Mouse (Mus musculus) embryo, embryonic 9.5 days (tissue): Measurements from ENCODE around the gene Ubald2.
A peak's percentile ranks its signal among the peaks of the same experiment; 100 is the strongest.

Experiments
- DNase-seq: peaks from one replicate; pipeline ENCODE4 v3.0.0-alpha.2; 2017; ENCODE audit errors: extremely low spot score

Gene Ubald2

GRCm38 (mm10) chr11:116434287-116434966 is 533 bp downstream of the Ubald2 start:
- DNase-seq: peak; percentile 76

DNA sequence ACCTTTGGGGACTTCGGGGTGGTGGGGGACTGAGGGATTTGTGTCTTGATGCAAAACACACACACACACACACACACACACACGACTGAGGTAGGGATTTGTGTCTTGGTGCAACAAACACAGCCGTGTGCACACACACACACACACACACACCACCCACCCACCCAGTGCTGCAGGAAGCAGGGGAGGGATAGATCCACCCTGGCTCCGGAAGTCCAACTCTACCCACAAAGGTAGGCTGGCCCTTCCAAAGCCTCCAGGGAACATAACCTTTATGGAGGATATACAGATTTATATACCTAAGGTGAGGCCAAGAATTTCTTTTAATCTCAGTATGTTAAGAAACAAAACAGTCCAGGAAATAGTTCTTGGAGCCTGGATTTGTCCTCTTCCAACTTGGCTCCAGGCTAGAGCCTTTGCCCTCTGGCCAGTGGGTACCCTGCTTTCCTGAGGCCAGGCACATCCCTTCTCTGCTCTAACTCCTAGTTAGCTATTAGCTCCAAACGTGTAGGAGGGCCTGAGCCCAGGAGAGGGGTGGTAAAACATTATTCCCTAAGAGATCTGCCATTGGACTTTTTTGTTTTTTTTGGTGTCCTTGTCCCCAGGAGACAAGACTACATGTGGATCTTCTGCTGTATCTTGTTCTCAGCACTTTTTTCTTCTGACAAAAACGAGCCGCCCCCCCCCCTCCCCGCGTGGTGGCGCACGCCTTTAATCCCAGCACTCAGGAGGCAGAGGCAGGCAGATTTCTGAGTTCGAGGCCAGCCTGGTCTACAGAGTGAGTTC is 1.3 kb downstream of the Ubald2 start:
- no peak for DNase-seq

DNA sequence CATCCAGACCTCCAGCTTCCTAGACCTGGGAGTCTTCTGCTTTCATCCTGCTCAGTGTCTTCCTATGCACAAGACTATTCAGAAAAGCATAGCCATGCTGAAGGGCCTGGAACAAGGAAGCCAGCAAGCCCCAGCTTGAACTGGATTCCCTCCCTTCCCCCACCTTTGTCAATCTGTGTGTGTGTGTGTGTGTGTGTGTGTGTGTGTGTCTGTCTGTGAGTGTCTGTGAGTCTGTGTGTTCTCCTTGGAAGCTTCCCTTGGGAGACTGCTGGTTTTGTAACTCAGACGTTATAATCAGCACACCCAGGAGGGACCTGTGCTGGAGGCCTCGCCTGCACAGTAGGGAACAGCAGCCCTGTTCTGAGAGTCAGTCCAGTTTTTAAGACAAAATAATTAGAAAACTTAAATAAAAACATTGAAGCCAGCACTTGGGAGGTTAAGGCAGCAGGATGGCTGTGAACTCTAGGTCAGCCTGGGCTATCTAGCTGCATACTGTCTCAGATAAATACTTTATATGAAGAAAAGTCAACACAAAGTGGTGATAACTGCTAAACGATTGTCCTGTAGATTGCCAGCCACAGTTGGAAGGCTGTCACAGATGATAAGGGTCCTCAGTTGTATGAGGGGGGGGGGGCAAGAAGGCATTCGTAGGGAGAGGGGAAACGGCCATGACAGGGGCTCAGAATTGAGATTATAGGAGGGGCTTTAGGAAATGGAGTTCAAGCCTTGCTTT is 2.3 kb downstream of the Ubald2 start:
- no peak for DNase-seq

GRCm38 (mm10) chr11:116436725-116437331 is 2.9 kb downstream of the Ubald2 start:
- no peak for DNase-seq

DNA sequence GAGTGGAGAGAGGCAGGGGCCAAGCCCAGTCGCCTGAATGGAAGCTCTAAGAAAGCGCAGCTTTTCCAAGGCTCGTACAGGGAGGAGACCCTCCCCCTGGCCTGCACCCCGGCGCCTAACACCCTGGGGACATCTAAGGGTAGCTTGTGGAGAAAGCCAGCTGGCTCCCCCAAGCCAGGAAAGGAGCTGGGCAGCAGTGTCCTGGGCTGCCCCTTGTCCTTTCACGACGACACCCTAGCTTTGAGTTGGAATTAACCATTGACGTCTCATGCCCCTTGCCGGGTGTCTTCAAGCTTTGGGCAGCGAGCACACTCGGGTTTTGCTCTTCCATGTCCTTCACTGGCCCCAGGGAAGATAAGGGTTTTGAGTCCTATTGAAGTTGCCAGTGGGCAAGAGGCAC is 3.6 kb downstream of the Ubald2 start:
- DNase-seq: no peak

DNA sequence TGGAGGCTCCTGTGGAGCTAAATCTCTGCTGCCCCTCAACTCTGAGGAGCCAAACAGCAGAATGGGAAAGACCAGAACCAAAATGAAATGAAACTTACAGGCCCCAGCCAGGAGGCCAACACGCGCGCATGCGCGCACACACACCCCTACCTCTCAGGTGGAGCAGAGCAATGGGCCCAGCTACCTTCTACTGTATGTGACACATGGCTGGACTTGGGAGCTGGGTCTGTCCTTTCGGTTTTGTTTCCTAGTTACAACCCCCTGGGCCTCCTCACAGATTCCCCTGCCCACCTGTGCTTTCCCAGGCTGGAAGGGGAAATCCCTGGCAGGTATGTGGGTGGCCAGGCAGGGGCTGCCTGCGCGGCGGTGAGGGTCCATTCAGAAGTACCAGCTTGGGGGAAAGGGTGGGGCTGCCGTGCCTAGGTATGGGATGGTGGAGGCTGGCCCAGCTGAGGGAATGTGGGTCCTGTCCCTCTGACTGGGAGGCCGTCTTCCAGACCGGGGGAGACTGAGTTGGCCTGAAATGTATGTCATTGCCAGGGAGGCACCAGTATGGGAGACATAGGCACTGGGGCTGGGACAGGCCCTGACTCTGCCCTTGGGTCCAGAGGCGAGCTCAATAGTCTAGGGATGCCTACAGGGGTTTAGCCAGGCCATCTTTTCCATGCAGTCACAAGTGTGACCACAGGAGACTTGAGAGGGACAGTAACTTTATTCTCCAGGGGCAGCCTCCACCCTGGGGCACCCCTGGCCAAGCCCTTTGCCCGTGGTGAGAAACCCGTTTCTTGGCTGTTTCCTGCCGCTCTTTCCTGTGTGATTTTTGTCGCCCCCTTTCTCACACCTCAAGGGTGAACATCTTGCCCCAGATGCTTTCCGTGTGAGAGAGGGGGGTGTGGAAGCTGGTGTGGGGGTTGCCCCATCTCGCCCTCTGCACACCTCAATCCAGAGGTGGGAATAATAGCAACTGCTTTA is 5.7 kb downstream of the Ubald2 start:
- DNase-seq: no peak

GRCm38 (mm10) chr11:116440408-116441068 is 6.6 kb downstream of the Ubald2 start:
- DNase-seq: no peak

DNA sequence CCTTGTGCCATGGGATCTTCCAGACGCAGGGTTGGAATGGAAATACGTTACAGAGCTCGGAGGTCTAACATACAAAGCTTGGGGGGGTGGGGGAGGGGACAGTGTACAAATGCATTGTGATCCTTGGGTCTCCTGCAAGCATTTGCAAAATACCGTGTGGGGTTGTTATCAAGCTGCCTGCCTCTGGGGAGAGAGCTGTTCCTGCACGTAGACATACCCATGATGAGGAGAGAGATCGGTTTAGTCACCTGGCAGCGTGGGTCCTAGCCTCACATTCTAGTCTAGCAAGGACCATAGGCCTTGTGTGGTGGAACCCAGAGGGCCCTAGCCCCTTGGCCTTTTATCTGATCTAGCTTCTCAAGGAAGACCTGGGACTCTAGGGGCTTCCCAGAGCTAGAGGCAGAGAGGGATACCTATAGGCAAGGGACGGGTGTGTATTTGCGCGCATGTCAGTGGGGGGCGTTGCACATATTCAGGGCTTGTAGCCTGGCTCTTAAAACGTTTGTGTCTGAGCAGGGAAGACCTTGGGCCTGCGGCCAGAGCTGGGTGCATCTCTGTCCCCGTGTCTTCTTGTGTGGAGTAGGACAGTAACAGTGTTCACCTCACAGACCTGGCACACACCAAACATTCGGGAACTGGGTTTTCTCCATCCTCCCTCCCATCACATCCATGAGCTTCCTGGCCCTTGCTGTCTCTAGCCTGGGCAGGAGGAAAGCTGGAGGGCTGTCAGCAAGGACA is 8.4 kb downstream of the Ubald2 start:
- DNase-seq: no peak

DNA sequence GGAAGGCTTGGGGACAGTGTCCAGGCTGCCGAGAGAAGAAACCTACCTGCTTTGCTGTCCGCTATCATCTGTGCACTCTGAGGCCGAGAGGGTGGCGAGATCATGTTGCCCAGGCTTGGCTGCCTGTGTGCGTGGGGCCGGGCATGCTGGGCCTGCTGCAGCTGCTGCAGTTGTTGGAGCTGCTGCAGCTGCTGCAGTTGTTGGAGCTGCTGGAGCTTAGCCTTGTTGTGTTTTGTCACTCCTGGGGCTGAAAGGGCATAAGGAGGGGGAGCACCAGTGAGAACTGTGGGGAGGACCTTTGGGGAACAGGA is 8.9 kb downstream of the Ubald2 start:
- no peak for DNase-seq

GRCm38 (mm10) chr11:116443311-116443710 is 9.4 kb downstream of the Ubald2 start:
- DNase-seq: no peak

DNA sequence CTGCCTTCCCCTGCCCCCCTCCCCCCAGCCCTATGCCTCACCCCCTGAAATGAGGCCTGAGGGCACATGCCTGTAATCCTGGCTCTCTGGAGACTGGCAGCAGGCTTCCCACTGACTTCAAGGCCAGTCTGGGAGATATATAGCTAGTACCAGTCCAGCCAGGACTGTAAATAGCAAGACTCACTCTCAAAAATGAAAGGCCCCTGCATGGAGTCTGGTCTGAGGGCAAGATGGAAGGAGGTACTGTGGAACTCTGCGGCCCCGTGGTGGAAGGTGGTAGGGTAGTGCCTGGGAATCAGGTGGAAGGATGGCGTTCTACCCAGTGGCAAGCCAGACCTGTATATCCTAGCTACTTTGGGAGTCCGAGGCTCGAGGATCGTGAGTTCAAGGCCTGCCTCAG is 10.0 kb downstream of the Ubald2 start:
- DNase-seq: no peak

DNA sequence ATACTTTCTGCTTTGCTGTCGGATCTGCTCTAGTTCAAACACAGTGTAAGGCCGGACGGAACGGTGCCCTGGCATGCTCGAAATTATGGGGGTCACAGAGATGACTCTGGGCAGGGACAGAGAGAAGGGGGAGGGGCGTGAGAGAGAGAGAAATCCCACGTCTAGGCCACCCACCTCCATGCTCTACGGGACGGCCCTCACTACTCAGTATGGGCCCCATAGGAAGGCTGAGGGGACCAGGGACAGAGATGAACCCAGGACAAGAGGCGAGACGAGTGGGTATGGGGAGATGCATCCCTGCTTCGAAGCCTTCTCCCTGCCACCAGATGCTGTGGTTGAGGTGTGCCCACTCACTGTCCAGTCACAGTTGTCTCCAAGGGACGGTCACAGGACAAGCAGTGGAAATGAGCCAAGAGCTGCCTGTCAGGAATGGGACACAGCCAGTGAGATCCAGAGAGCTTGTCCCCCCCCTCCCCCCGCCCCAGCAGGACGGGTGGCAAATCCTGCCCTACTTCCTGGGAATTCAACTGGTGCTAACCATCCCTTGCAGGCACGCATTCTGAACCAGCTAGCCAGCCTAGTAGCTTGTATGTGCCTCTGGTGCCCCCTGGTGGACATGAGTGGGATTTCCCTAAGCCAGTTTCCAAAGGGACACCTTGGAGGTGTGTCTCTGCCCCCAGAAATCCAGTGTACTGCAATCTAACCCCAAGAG is 11.9 kb downstream of the Ubald2 start:
- DNase-seq: peak; percentile 92

DNA sequence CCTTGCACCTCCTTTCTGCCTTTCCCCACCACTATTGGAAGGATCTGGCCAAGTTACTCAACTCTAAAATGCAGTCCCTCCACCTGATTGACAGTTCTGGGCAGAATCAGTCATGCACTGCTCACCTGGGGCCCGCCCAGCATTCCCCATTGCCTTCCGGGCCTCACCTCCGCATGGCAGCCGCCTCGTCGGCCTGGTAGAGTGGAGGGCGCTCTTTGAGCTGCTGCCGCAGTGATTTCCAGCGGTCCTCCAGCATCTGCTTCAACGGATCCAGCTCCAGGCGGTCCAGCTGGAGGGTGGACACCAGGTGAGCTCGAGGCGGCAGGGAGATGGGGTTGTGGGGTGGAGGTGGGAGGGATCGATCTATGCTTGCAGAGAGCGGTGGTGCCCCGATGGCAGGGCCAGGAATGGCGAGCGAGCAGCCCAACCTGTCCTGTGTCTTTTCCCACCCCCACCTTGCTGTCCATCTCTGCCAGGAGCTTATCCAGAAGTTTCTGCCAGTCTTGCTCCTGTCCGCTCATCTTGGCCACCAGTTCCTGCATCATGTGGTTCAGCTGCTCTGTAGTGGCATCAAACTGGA is 12.5 kb downstream of the Ubald2 start:
- DNase-seq: no peak

GRCm38 (mm10) chr11:116447822-116448221 is 13.9 kb downstream of the Ubald2 start:
- no peak for DNase-seq

DNA sequence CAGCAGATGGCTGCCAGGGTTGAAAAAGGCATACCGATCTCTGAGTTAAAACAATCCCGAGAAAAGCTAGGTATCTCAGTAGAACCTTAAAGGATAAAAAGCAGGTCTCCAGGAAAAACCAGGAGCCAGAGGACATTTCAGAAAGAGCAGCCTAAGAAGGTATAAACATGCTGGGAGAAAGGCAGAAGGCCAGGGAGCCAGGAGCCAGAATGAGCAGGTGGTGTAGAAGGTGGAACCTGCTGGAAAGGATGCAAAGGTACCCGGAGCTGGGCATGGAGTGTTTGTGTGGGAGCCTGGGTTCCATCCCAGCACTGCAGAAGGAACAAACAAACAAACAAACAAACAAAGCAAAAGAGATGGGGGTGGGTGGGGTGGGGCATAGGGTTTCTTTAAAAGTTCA is 15.4 kb downstream of the Ubald2 start:
- no peak for DNase-seq

DNA sequence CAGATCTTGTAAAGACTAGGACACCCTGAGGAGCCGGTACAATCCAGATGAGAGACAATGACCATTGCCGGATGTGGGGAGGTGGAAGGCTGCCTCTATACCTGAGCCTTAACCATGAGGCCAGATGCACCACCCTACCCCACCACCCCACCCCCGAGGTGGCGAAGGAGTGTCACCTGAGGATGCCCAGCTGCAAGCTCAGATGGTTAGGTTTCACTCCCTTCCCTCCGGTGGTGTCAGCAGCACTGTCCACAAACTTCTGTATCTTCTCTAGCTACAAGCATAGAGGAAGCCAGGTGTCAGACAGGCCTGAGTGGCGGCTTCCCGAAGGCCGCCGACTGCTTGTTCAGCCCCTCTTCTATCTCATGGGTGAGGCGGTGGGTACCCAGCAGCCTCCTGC is 20.0 kb downstream of the Ubald2 start:
- DNase-seq: no peak

DNA sequence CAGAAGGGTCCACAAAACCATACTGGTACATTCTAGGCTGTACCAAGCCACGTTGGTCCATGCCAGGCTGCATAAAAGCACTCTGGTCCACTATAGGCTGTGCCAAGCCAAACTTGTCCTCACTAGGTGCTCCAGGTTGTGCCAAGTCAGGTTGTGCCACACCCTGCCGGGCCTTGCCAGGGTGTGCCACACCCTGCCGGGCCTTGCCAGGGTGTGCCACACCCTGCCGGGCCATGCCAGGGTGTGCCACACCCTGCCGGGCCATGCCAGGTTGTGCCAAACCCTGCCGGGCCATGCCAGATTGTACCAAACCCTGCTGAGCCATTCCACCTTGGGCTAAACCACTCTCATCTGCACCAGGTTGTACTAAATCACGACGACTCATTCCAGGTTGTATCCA is 22.3 kb downstream of the Ubald2 start:
- no peak for DNase-seq

DNA sequence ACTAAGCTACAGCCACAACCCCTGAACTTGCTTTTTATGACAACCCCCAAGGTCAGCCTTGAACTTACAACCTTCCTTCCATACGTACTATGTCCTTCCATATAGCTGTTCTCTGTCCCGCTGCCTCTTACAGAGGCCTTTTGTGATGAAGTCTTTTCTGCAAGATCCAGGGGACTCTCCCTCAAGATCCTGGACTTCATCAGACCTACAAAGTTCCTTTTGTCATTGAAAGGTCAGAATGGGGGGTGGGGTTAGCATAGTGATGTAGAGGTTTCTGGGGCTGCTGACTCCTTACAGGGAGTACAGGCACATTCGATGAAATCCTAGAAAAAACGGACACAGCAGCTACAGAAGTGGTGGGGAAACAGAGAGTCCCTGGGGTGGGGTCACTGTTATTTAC is 25.9 kb downstream of the Ubald2 start:
- no peak for DNase-seq

- DNase-seq: no peak
Measured at GRCm38 (mm10) chr11:116463338-116463737, 29.4 kb downstream of the Ubald2 start.
